Mouse (Mus musculus) adrenal gland, adult (tissue): ENCODE results near the gene Olfr1253.

Experiments used
- DNase-seq, 2 experiments: peaks; one replicate each; pipeline ENCODE4 v3.0.0; 2022 to 2023; ENCODE audit warnings: low spot score in 1 of 2; ENCODE audit not compliant: inconsistent age in 2 of 2

Olfr1253 gene

GRCm38 (mm10) chr2:89756990-89757389 lies at the start of gene Olfr1253:
Olfr1253 (minus strand) TSS chr2:89757090.
- DNase-seq = no peak

DNA sequence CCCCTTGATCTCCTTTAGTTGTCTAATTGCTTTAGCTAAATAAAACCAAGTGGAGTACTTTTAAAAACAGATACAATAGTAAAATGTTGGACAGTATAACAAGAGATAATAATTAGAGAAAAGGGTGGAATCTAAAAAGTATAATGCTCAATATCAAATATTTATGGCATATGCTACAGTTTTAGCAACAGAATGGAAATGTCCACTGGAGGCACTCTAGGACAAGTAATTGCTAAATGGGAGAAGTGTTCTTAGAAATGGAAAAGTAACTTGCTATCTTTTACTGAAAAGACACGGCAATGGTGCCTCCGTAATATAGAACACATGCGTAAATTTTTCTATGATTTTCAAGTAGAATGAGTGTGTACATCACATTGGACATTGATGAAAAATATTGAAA lies 42.7 kb upstream of the Olfr1253 start:
- DNase-seq = no peak

DNA sequence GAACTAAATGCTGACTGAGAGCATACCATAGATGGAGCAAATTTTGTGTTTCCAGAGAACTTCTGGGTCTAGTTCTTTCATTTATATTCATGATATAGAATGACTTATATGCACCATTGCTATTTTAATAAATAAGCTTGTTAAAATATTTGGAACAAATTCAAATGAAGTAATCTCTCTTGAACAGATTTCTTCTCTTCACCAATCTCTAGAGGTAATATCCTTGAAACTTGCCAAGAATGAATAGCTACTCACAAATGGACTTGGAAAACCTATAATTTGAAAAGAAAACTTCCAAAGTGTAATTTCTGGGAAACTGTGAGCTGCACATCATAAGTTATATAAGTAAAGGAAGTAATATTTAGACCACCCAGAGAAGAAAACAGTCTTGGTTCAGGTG lies 36.6 kb upstream of the Olfr1253 start, which contains the start of gene Olfr1254:
TSS of gene Olfr1254 (minus strand) at position 101 of the 400 bp plus-strand sequence.
- no peak for DNase-seq

- no peak for DNase-seq
These were observed 32.0 kb downstream of the Olfr1253 start, which contains the start of gene Olfr1252 for GRCm38 (mm10) chr2:89724912-89725311. Olfr1252 (minus strand) TSS chr2:89725012.
